Mouse (Mus musculus) kidney, embryonic 15.5 days (tissue): ENCODE results near the gene Ano3. TPM values are rescaled to one million over a fixed set of nuclear protein-coding genes. Genes with fewer than 3 reads are reported as not detected.

Experiments
- ATAC-seq: fragments of 200-750 bp; cut with Nextera tagmentation; replicated peaks from 2 replicates; pipeline ENCODE4 v1.8.0; 2017; ENCODE audit warnings: moderate TSS enrichment; ENCODE audit not compliant: low FRiP score
- H3K27ac ChIP-seq: fragments of 300-500 bp; sonication (generic); 2 replicates; pipeline ENCODE4 v1.5.1; 2015; ENCODE audit warnings: mild to moderate bottlenecking, inconsistent platforms
- H3K27me3 ChIP-seq: fragments of 300-500 bp; sonication (generic); 2 replicates; pipeline ENCODE4 v1.6.1; 2015; ENCODE audit warnings: inconsistent platforms
- H3K36me3 ChIP-seq: fragments of 300-500 bp; sonication (generic); 2 replicates; pipeline ENCODE4 v1.6.1; 2015; ENCODE audit warnings: inconsistent platforms
- H3K4me1 ChIP-seq: fragments of 300-500 bp; sonication (generic); 2 replicates; pipeline ENCODE4 v1.6.1; 2015; ENCODE audit warnings: inconsistent platforms
- H3K4me2 ChIP-seq: fragments of 300-500 bp; sonication (generic); 2 replicates; pipeline ENCODE4 v1.6.1; 2015; ENCODE audit warnings: moderate library complexity, mild to moderate bottlenecking, inconsistent platforms
- H3K4me3 ChIP-seq: fragments of 300-500 bp; sonication (generic); replicated peaks from 2 replicates; pipeline ENCODE4 v1.5.1; 2015; ENCODE audit warnings: mild to moderate bottlenecking, inconsistent platforms
- H3K9ac ChIP-seq: fragments of 300-500 bp; sonication (generic); 2 replicates; pipeline ENCODE4 v1.6.1; 2015; ENCODE audit warnings: mild to moderate bottlenecking, inconsistent platforms
- H3K9me3 ChIP-seq: fragments of 300-500 bp; sonication (generic); replicated peaks from 2 replicates; pipeline ENCODE4 v1.6.1; 2016; ENCODE audit warnings: inconsistent platforms
- WGBS: fragments of 180-500 bp; shearing (Covaris S2); methylation state at CpG from one replicate; pipeline ENCODE4 v1.1.7; 2015; ENCODE audit warnings: mixed read lengths; 5-methylcytosine and 5-hydroxymethylcytosine counted together
- polyA plus RNA-seq: library from polyadenylated mRNA; unstranded; fragments of >200 nt; fragmentation: Nextera tagmentation; extraction: Ambion mirVana; gene quantifications from 2 replicates; pipeline ENCODE4 v1.2.1, GENCODE M21; 2015

Ano3 gene
- polyA plus RNA-seq, 1 experiment from 2014 or later, result 0.68 TPM

GRCm38 (mm10) chr2:110709436-110709835 is 241.3 kb downstream of the Ano3 start:
- Histone ChIP-seq H3K36me3 (no peaks in the 10 kb centered on the region), H3K4me2 (no peak overlapping the region), H3K27ac (no peak overlapping the region), H3K27me3 (no peaks in the 10 kb centered on the region), H3K9me3 (no peaks in the 10 kb centered on the region), H3K9ac (no peak overlapping the region), H3K4me3 (no peak overlapping the region), H3K4me1 (no peaks in the 10 kb centered on the region)
- WGBS, result 90% methylated on average over 3 of the region's 3 CpGs
- no peak for ATAC-seq

- Histone ChIP-seq H3K36me3 (no peaks in the 10 kb centered on the region), H3K4me1 (no peaks in the 10 kb centered on the region), H3K9me3 (no peaks in the 10 kb centered on the region), H3K4me3 (no peak overlapping the region), H3K4me2 (no peak overlapping the region), H3K27ac (no peak overlapping the region), H3K9ac (no peak overlapping the region), H3K27me3 (no peaks in the 10 kb centered on the region)
- WGBS, result 88% methylated on average over 2 of the region's 2 CpGs
- no peak for ATAC-seq
Observed at GRCm38 (mm10) chr2:110671071-110671624, 279.6 kb downstream of the Ano3 start.

GRCm38 (mm10) chr2:110663329-110663728 is 287.4 kb downstream of the Ano3 start:
- H3K9me3 ChIP-seq, result no peaks in the 10 kb centered on the region
- H3K4me3 ChIP-seq, result no peak overlapping the region
- H3K27me3 ChIP-seq, result no peaks in the 10 kb centered on the region
- no peaks in the 10 kb centered on the region for H3K4me1 ChIP-seq
- no peaks in the 10 kb centered on the region for H3K36me3 ChIP-seq
- ATAC-seq, result no peak; the same call in 1 of the 2 replicates
- no peak overlapping the region for H3K9ac ChIP-seq
- H3K4me2 ChIP-seq, result no peak overlapping the region
- WGBS, result 51% methylated on average over 4 of the region's 4 CpGs
- H3K27ac ChIP-seq, result no peak overlapping the region

GRCm38 (mm10) chr2:110644846-110645245 is 305.9 kb downstream of the Ano3 start:
- H3K36me3 ChIP-seq, result no peaks in the 10 kb centered on the region
- no peak overlapping the region for H3K4me2 ChIP-seq
- no peaks in the 10 kb centered on the region for H3K4me1 ChIP-seq
- H3K4me3 ChIP-seq, result no peak overlapping the region
- ATAC-seq, result no peak
- no peak overlapping the region for H3K9ac ChIP-seq
- no peak overlapping the region for H3K27ac ChIP-seq
- no peaks in the 10 kb centered on the region for H3K9me3 ChIP-seq
- no peaks in the 10 kb centered on the region for H3K27me3 ChIP-seq

- Histone ChIP-seq H3K9ac (no peak overlapping the region), H3K4me1 (no peaks in the 10 kb centered on the region), H3K36me3 (no peaks in the 10 kb centered on the region), H3K4me3 (no peak overlapping the region), H3K27ac (no peak overlapping the region), H3K9me3 (no peaks in the 10 kb centered on the region), H3K4me2 (no peak overlapping the region), H3K27me3 (no peaks in the 10 kb centered on the region)
- WGBS, result 70% methylated on average over 1 of the region's 1 CpGs
- ATAC-seq, result no peak
Observed at GRCm38 (mm10) chr2:110644358-110644757, 306.4 kb downstream of the Ano3 start.

Other genes with a start within 250 kb of the Ano3 start
- not detected in 2 replicates for gene Muc15, start 229.6 kb downstream of the Ano3 start, polyA plus RNA-seq
- gene Gm13941, start 155.1 kb upstream of the Ano3 start, polyA plus RNA-seq, result not detected in 2 replicates
- gene Gm15130, start 202.0 kb upstream of the Ano3 start, polyA plus RNA-seq, result not detected in 2 replicates